In the genomic region with DNA sequence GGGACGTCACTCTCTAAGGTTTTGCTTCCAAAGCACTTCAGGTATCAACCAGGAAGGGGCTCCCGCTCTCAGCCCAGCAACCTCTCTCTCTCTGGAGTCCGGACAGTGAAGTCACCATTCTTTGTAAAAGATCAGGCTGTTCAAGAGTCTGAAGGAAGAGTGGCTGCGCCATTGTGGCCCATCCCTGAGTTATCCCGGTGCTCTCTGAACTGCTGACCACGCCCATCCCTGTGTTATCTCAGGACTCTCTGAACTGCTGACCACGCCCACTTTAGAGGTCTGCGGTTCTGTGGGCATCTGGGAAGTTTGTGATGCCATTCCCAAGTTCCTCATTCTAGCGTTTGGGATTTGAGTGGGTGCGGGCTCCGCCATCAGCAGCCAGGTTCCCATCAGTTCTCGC, we compare ENCODE assay signal across 12 mouse cellular contexts.
DNase-seq lines count a peak whose midpoint lies in the region; ATAC-seq lines count a peak whose summit lies in the region.
"Had no signal": no experiment of that assay in that cellular context is flagged by ENCODE, and none has a peak within 500 bp of the region (broad histone marks: within the 10 kb centered on the region; RNA-seq: fewer than 3 reads in every experiment).

No protein-coding gene starts in this region.

- H3K9ac ChIP-seq in heart, embryonic 12.5 days = no peak overlapping the region
- no peak overlapping the region for H3K9ac ChIP-seq in midbrain, embryonic 14.5 days (replicated peaks; ENCODE audit: low read length)
- H3K9ac ChIP-seq in midbrain, embryonic 13.5 days (replicated peaks) = no peak overlapping the region
- no peak overlapping the region for H3K9ac ChIP-seq in hindbrain, embryonic 12.5 days
- no peak overlapping the region for H3K9ac ChIP-seq in neural tube, embryonic 14.5 days (replicated peaks; ENCODE audit: low read depth, low read length)
- H3K9ac ChIP-seq: liver, embryonic 15.5 days; midbrain, embryonic 12.5 days had no signal

- H3K4me3 ChIP-seq in heart, embryonic 12.5 days = 0 out of 2 replicates have a peak overlapping the region, but pooled peaks have one; percentile 4
- no peak overlapping the region for H3K4me3 ChIP-seq in midbrain, embryonic 14.5 days (replicated peaks; ENCODE audit: low read depth, low read length)
- H3K4me3 ChIP-seq in midbrain, embryonic 13.5 days (replicated peaks) = no peak overlapping the region
- no peak overlapping the region for H3K4me3 ChIP-seq in hindbrain, embryonic 12.5 days
- H3K4me3 ChIP-seq in neural tube, embryonic 14.5 days (ENCODE audit: low read depth, low read length) = no peak overlapping the region
- H3K4me3 ChIP-seq: liver, embryonic 15.5 days; midbrain, embryonic 12.5 days had no signal

- H3K9me3 ChIP-seq in heart, embryonic 12.5 days (replicated peaks) = no peaks in the 10 kb centered on the region
- no peaks in the 10 kb centered on the region for H3K9me3 ChIP-seq in midbrain, embryonic 14.5 days (ENCODE audit: control insufficient read depth, low read length)
- H3K9me3 ChIP-seq in midbrain, embryonic 13.5 days = no peaks in the 10 kb centered on the region
- no peaks in the 10 kb centered on the region for H3K9me3 ChIP-seq in hindbrain, embryonic 12.5 days (replicated peaks)
- H3K9me3 ChIP-seq in neural tube, embryonic 14.5 days (ENCODE audit: control insufficient read depth, low read length) = no peaks in the 10 kb centered on the region
- H3K9me3 ChIP-seq: liver, embryonic 15.5 days; midbrain, embryonic 12.5 days had no signal

- H3K27me3 ChIP-seq in heart, embryonic 12.5 days (replicated peaks) = peaks cover 54% of the 10 kb centered on the region
- H3K27me3 ChIP-seq in midbrain, embryonic 14.5 days (ENCODE audit: control insufficient read depth, insufficient read depth, low read length) = peaks cover 38% of the 10 kb centered on the region
- peaks cover 71% of the 10 kb centered on the region for H3K27me3 ChIP-seq in midbrain, embryonic 13.5 days
- H3K27me3 ChIP-seq in hindbrain, embryonic 12.5 days = peaks cover 50% of the 10 kb centered on the region
- H3K27me3 ChIP-seq in neural tube, embryonic 14.5 days (ENCODE audit: control insufficient read depth, insufficient read depth, low read length) = peaks cover 4% of the 10 kb centered on the region; the same call in 1 of the 2 replicates

- intact Hi-C loops in heart, postnatal 10 days (cut with DNase I) = loop anchor here (5.0 kb wide), 1 partner anchor 674 kb away; no protein-coding TSS in a partner anchor

- DNase-seq in heart, postnatal 10 days = no peak
- DNase-seq in midbrain, embryonic 14.5 days = no peak
- DNase-seq in thymus, postnatal 14 days = no peak
- no peak for DNase-seq in ovary, postnatal 14 days (ENCODE audit: low spot score)
- DNase-seq: right cerebral cortex, adult 18-20 months; thymus, adult 2 months had no signal

- H3K27ac ChIP-seq in heart, embryonic 12.5 days (ENCODE audit: poor library complexity, severe bottlenecking) = no peak overlapping the region
- no peak overlapping the region for H3K27ac ChIP-seq in midbrain, embryonic 14.5 days (replicated peaks; ENCODE audit: low read depth, low read length)
- no peak overlapping the region for H3K27ac ChIP-seq in midbrain, embryonic 13.5 days
- peak overlapping the region; percentile 18; the same call in 1 of the 2 replicates for H3K27ac ChIP-seq in hindbrain, embryonic 12.5 days
- H3K27ac ChIP-seq in neural tube, embryonic 14.5 days (ENCODE audit: low read depth, low read length) = no peak overlapping the region
- H3K27ac ChIP-seq: liver, embryonic 15.5 days; midbrain, embryonic 12.5 days had no signal

- no peak for ATAC-seq in heart, embryonic 12.5 days (ENCODE audit: insufficient number of reproducible peaks, low FRiP score)
- ATAC-seq in midbrain, embryonic 14.5 days (ENCODE audit: low FRiP score, low TSS enrichment) = no peak
- ATAC-seq in midbrain, embryonic 13.5 days = no peak
- no peak for ATAC-seq in hindbrain, embryonic 12.5 days (ENCODE audit: low FRiP score)
- peak; percentile 51; the same call in 1 of the 2 replicates for ATAC-seq in neural tube, embryonic 14.5 days (ENCODE audit: low read depth)

- WGBS in heart, embryonic 12.5 days = 10% methylated on average over 12 of the region's 12 CpGs
- 15% methylated on average over 12 of the region's 12 CpGs for WGBS in midbrain, embryonic 14.5 days
- 15% methylated on average over 12 of the region's 12 CpGs for WGBS in midbrain, embryonic 13.5 days
- WGBS in hindbrain, embryonic 12.5 days = 20% methylated on average over 12 of the region's 12 CpGs
- WGBS in neural tube, embryonic 14.5 days = 14% methylated on average over 12 of the region's 12 CpGs

- peaks cover 14% of the 10 kb centered on the region; the same call in 1 of the 2 replicates for H3K4me1 ChIP-seq in heart, embryonic 12.5 days (replicated peaks)
- H3K4me1 ChIP-seq in midbrain, embryonic 14.5 days (ENCODE audit: control insufficient read depth, insufficient read depth, low read length) = peaks cover 3% of the 10 kb centered on the region; the same call in 1 of the 2 replicates
- H3K4me1 ChIP-seq in midbrain, embryonic 13.5 days (replicated peaks) = peaks cover 8% of the 10 kb centered on the region; the same call in 1 of the 2 replicates
- H3K4me1 ChIP-seq in hindbrain, embryonic 12.5 days = peaks cover 5% of the 10 kb centered on the region; the same call in 1 of the 2 replicates
- H3K4me1 ChIP-seq in neural tube, embryonic 14.5 days (ENCODE audit: control insufficient read depth, insufficient read depth, low read length) = peaks cover 4% of the 10 kb centered on the region; the same call in 1 of the 2 replicates

- H3K4me2 ChIP-seq in heart, embryonic 12.5 days = peak overlapping the region; percentile 54
- peak overlapping the region; percentile 10; the same call in 1 of the 2 replicates for H3K4me2 ChIP-seq in midbrain, embryonic 14.5 days (ENCODE audit: low read length)
- H3K4me2 ChIP-seq in midbrain, embryonic 13.5 days (replicated peaks) = no peak overlapping the region
- H3K4me2 ChIP-seq in hindbrain, embryonic 12.5 days (replicated peaks) = peak overlapping the region; percentile 3; the same call in 1 of the 2 replicates
- H3K4me2 ChIP-seq in neural tube, embryonic 14.5 days (ENCODE audit: low read depth, low read length) = peak overlapping the region; percentile 26; the same call in 1 of the 2 replicates
- H3K4me2 ChIP-seq: liver, embryonic 15.5 days; midbrain, embryonic 12.5 days had no signal

- no peaks in the 10 kb centered on the region for H3K36me3 ChIP-seq in heart, embryonic 12.5 days
- H3K36me3 ChIP-seq in midbrain, embryonic 14.5 days (ENCODE audit: control insufficient read depth, insufficient read depth, low read length) = no peaks in the 10 kb centered on the region
- no peaks in the 10 kb centered on the region for H3K36me3 ChIP-seq in midbrain, embryonic 13.5 days
- H3K36me3 ChIP-seq in hindbrain, embryonic 12.5 days = no peaks in the 10 kb centered on the region
- no peaks in the 10 kb centered on the region for H3K36me3 ChIP-seq in neural tube, embryonic 14.5 days (ENCODE audit: control insufficient read depth, insufficient read depth, low read length)
- H3K36me3 ChIP-seq: liver, embryonic 15.5 days; midbrain, embryonic 12.5 days had no signal
